Mouse (Mus musculus): ENCODE data around the gene Scaf1.

Gene Scaf1

GRCm38 (mm10) chr7:45043307-45043706 lies 27.1 kb upstream of the Scaf1 start:
- DNase-seq, result no peak

- no peak for DNase-seq
Measured at GRCm38 (mm10) chr7:45040851-45041250, 24.7 kb upstream of the Scaf1 start.

- DNase-seq, result no peak
Measured at GRCm38 (mm10) chr7:45038411-45038810, 22.2 kb upstream of the Scaf1 start.

GRCm38 (mm10) chr7:45037720-45038361 lies 21.7 kb upstream of the Scaf1 start:
- DNase-seq, result peak; percentile 69 to 72

GRCm38 (mm10) chr7:45036702-45037101 lies 20.5 kb upstream of the Scaf1 start:
- no peak for DNase-seq

- no peak for DNase-seq
Measured at GRCm38 (mm10) chr7:45035631-45036030, 19.5 kb upstream of the Scaf1 start.

- no peak for DNase-seq
Measured at GRCm38 (mm10) chr7:45033722-45034359, 17.7 kb upstream of the Scaf1 start.

GRCm38 (mm10) chr7:45030857-45031256 lies 14.7 kb upstream of the Scaf1 start:
- no peak for DNase-seq

- DNase-seq, result peak in 1 of 2 experiments; percentile 23
Measured at GRCm38 (mm10) chr7:45029995-45030394, 13.8 kb upstream of the Scaf1 start.

- no peak for DNase-seq
Measured at GRCm38 (mm10) chr7:45028351-45028750, 12.2 kb upstream of the Scaf1 start.

- DNase-seq, result no peak
Measured at GRCm38 (mm10) chr7:45027761-45028160, 11.6 kb upstream of the Scaf1 start.

GRCm38 (mm10) chr7:45026256-45026655 lies 10.1 kb upstream of the Scaf1 start:
- no peak for DNase-seq

- DNase-seq, result peak in 1 of 2 experiments; percentile 36
Measured at GRCm38 (mm10) chr7:45025601-45026220, 9.5 kb upstream of the Scaf1 start.

GRCm38 (mm10) chr7:45024281-45025248 lies 8.4 kb upstream of the Scaf1 start:
- peak in 1 of 2 experiments; percentile 31 for DNase-seq

GRCm38 (mm10) chr7:45023711-45024110 lies 7.5 kb upstream of the Scaf1 start:
- peak in 1 of 2 experiments; percentile 41 for DNase-seq

GRCm38 (mm10) chr7:45020225-45020624 lies 4.1 kb upstream of the Scaf1 start:
- peak in 1 of 2 experiments; percentile 36 for DNase-seq

GRCm38 (mm10) chr7:45019031-45019571 lies 2.9 kb upstream of the Scaf1 start:
- peak; percentile 74 to 88 for DNase-seq

GRCm38 (mm10) chr7:45017242-45018061 lies 1.3 kb upstream of the Scaf1 start, which contains the start of gene Rras:
Gene Rras (plus strand): TSS chr7:45017961.
- peak; percentile 92 to 97 for DNase-seq

- DNase-seq, result no peak
Measured at GRCm38 (mm10) chr7:45016761-45017160, 598 bp upstream of the Scaf1 start.

GRCm38 (mm10) chr7:45015344-45015956 lies 713 bp downstream of the Scaf1 start:
- no peak for DNase-seq

GRCm38 (mm10) chr7:45014096-45014451 lies 2.1 kb downstream of the Scaf1 start:
- DNase-seq, result no peak

All from kidney, postnatal 25 days (tissue).